Mouse (Mus musculus): ENCODE results near the gene Iffo2. TPM values are rescaled to one million over a fixed set of nuclear protein-coding genes. Genes with fewer than 3 reads are reported as not detected.

Gene Iffo2
- polyA plus RNA-seq, 1 experiment from 2014 or later, result 15.5 TPM

GRCm38 (mm10) chr4:139637847-139638246 is 107.5 kb downstream of the Iffo2 start:
- DNase-seq (ENCODE audit: low read depth, low spot score) (no peak), ATAC-seq (no peak)
- CTCF ChIA-PET, result interaction anchor here (1.4 to 1.5 kb wide), 2 partner anchors 15 to 140 kb away, joined by 4 read pairs; partner anchors contain the start of gene Aldh4a1
- in situ Hi-C loops (cut with MboI; ENCODE audit: low pct_unique_long_range_greater_than_20kb), result no loop called here
- H3K27me3 ChIP-seq, result no peaks in the 10 kb centered on the region
- no peak for TF ChIP-seq CTCF (IDR thresholded peaks at IDR 0.05)
- POLR2A ChIA-PET, result no interaction called here

GRCm38 (mm10) chr4:139638356-139638755 is 108.0 kb downstream of the Iffo2 start:
- DNase-seq (ENCODE audit: low read depth, low spot score), result no peak
- ATAC-seq, result no peak
- H3K27me3 ChIP-seq, result no peaks in the 10 kb centered on the region
- TF ChIP-seq CTCF (IDR thresholded peaks at IDR 0.05), result no peak
- ChIA-PET CTCF (no interaction called here), POLR2A (no interaction called here)
- in situ Hi-C loops (cut with MboI; ENCODE audit: low pct_unique_long_range_greater_than_20kb), result no loop called here

- no peak for TF ChIP-seq CTCF (IDR thresholded peaks at IDR 0.05)
- ChIA-PET CTCF (interaction anchor here (1.5 kb wide), 1 partner anchor 29 kb away, joined by 4 read pairs; no protein-coding TSS in a partner anchor), POLR2A (interaction anchor here (0.6 to 1.1 kb wide), 3 partner anchors 28 to 33 kb away, joined by 3 to 5 read pairs (median 5); no protein-coding TSS in a partner anchor)
- no peaks in the 10 kb centered on the region for H3K27me3 ChIP-seq
- in situ Hi-C loops (cut with MboI; ENCODE audit: low pct_unique_long_range_greater_than_20kb), result no loop called here
- ATAC-seq, result peak; percentile 15
- DNase-seq (ENCODE audit: low read depth, low spot score), result no peak
Observed at GRCm38 (mm10) chr4:139639801-139640200, 109.5 kb downstream of the Iffo2 start.

- no peak for ATAC-seq
- ChIA-PET CTCF (no interaction called here), POLR2A (interaction anchor here (0.6 to 1.1 kb wide), 3 partner anchors 28 to 34 kb away, joined by 3 to 5 read pairs (median 5); no protein-coding TSS in a partner anchor)
- DNase-seq (ENCODE audit: low read depth, low spot score), result no peak
- no peaks in the 10 kb centered on the region for H3K27me3 ChIP-seq
- no peak for TF ChIP-seq CTCF (IDR thresholded peaks at IDR 0.05)
- in situ Hi-C loops (cut with MboI; ENCODE audit: low pct_unique_long_range_greater_than_20kb), result no loop called here
Observed at GRCm38 (mm10) chr4:139640333-139640732, 110.0 kb downstream of the Iffo2 start.

GRCm38 (mm10) chr4:139640775-139641174 is 110.4 kb downstream of the Iffo2 start:
- ChIA-PET CTCF (no interaction called here), POLR2A (interaction anchor here (1.1 kb wide), 1 partner anchor 32 kb away, joined by 3 read pairs; no protein-coding TSS in a partner anchor)
- ATAC-seq (no peak), DNase-seq (ENCODE audit: low read depth, low spot score) (no peak)
- TF ChIP-seq CTCF (IDR thresholded peaks at IDR 0.05), result no peak
- H3K27me3 ChIP-seq, result no peaks in the 10 kb centered on the region
- in situ Hi-C loops (cut with MboI; ENCODE audit: low pct_unique_long_range_greater_than_20kb), result no loop called here

GRCm38 (mm10) chr4:139641829-139642425 is 111.6 kb downstream of the Iffo2 start:
- CTCF ChIA-PET, result no interaction called here
- H3K27me3 ChIP-seq, result no peaks in the 10 kb centered on the region
- POLR2A ChIA-PET, result no interaction called here
- ATAC-seq (no peak), DNase-seq (ENCODE audit: low read depth, low spot score) (no peak)
- in situ Hi-C loops (cut with MboI; ENCODE audit: low pct_unique_long_range_greater_than_20kb), result no loop called here
- no peak for TF ChIP-seq CTCF (IDR thresholded peaks at IDR 0.05)

GRCm38 (mm10) chr4:139643972-139644371 is 113.6 kb downstream of the Iffo2 start:
- ChIA-PET POLR2A (interaction anchor here (1.5 kb wide), 1 partner anchor 24 kb away, joined by 4 read pairs; no protein-coding TSS in a partner anchor), CTCF (interaction anchor here (0.7 to 2.3 kb wide), 13 partner anchors 10 to 217 kb away, joined by 3 to 26 read pairs (median 3); no protein-coding TSS in a partner anchor)
- ATAC-seq (no peak), DNase-seq (ENCODE audit: low read depth, low spot score) (no peak)
- in situ Hi-C loops (cut with MboI; ENCODE audit: low pct_unique_long_range_greater_than_20kb), result no loop called here
- H3K27me3 ChIP-seq, result no peaks in the 10 kb centered on the region
- TF ChIP-seq CTCF (IDR thresholded peaks at IDR 0.05), result no peak

GRCm38 (mm10) chr4:139646916-139647315 is 116.6 kb downstream of the Iffo2 start:
- CTCF ChIA-PET, result interaction anchor here (1.0 to 2.2 kb wide), 7 partner anchors 10 to 214 kb away, joined by 3 to 12 read pairs (median 3); no protein-coding TSS in a partner anchor
- POLR2A ChIA-PET, result interaction anchor here (0.8 kb wide), 1 partner anchor 16 kb away, joined by 3 read pairs; no protein-coding TSS in a partner anchor
- TF ChIP-seq CTCF (IDR thresholded peaks at IDR 0.05), result no peak
- ATAC-seq (no peak), DNase-seq (ENCODE audit: low read depth, low spot score) (no peak)
- no peaks in the 10 kb centered on the region for H3K27me3 ChIP-seq
- in situ Hi-C loops (cut with MboI; ENCODE audit: low pct_unique_long_range_greater_than_20kb), result loop anchor here (5.0 kb wide), 1 partner anchor 210 kb away; no protein-coding TSS in a partner anchor

- ChIA-PET POLR2A (no interaction called here), CTCF (no interaction called here)
- in situ Hi-C loops (cut with MboI; ENCODE audit: low pct_unique_long_range_greater_than_20kb), result no loop called here
- TF ChIP-seq CTCF (IDR thresholded peaks at IDR 0.05), result no peak
- DNase-seq (ENCODE audit: low read depth, low spot score) (no peak), ATAC-seq (no peak)
- no peaks in the 10 kb centered on the region for H3K27me3 ChIP-seq
Observed at GRCm38 (mm10) chr4:139650086-139650743, 119.9 kb downstream of the Iffo2 start.

GRCm38 (mm10) chr4:139650907-139651306 is 120.6 kb downstream of the Iffo2 start:
- ATAC-seq, result no peak
- H3K27me3 ChIP-seq, result no peaks in the 10 kb centered on the region
- TF ChIP-seq CTCF (IDR thresholded peaks at IDR 0.05), result no peak
- in situ Hi-C loops (cut with MboI; ENCODE audit: low pct_unique_long_range_greater_than_20kb), result no loop called here
- POLR2A ChIA-PET, result no interaction called here
- no peak for DNase-seq (ENCODE audit: low read depth, low spot score)
- CTCF ChIA-PET, result no interaction called here

GRCm38 (mm10) chr4:139653238-139653637 is 122.9 kb downstream of the Iffo2 start, which contains the start of gene Tas1r2:
TSS of gene Tas1r2 (plus strand) at chr4:139653538.
- DNase-seq (ENCODE audit: low read depth, low spot score), result no peak
- CTCF ChIA-PET, result no interaction called here
- no peak for ATAC-seq
- no peaks in the 10 kb centered on the region for H3K27me3 ChIP-seq
- in situ Hi-C loops (cut with MboI; ENCODE audit: low pct_unique_long_range_greater_than_20kb), result no loop called here
- no peak for TF ChIP-seq CTCF (IDR thresholded peaks at IDR 0.05)
- POLR2A ChIA-PET, result no interaction called here

All from Patski (cell line).